In genomic region chr3:133097936-133098335, GRCm38 (mm10) we compare ENCODE assay signal across 11 mouse cellular contexts.
"Had no signal": no experiment of that assay in that cellular context is flagged by ENCODE, and none has a peak within 500 bp of the region (broad histone marks: within the 10 kb centered on the region; RNA-seq: fewer than 3 reads in every experiment).

No protein-coding gene starts in this region.

- DNase-seq: kidney, adult 8-10 months; kidney, postnatal 25 days; lung, postnatal 14 days; midbrain, embryonic 14.5 days; thymus, postnatal 25 days had no signal

- H3K27ac ChIP-seq: limb, embryonic 15.5 days; lung, embryonic 15.5 days; macrophage; neural tube, embryonic 12.5 days; stomach, postnatal 0 days had no signal

- H3K9ac ChIP-seq: limb, embryonic 15.5 days; lung, embryonic 15.5 days; neural tube, embryonic 12.5 days had no signal

- H3K4me1 ChIP-seq: limb, embryonic 15.5 days had no signal

- H3K9me3 ChIP-seq: limb, embryonic 15.5 days; lung, embryonic 15.5 days; neural tube, embryonic 12.5 days had no signal

- H3K27me3 ChIP-seq: limb, embryonic 15.5 days; lung, embryonic 15.5 days; neural tube, embryonic 12.5 days had no signal

- H3K4me2 ChIP-seq: limb, embryonic 15.5 days; lung, embryonic 15.5 days; neural tube, embryonic 12.5 days had no signal

- H3K4me3 ChIP-seq: limb, embryonic 15.5 days; lung, embryonic 15.5 days; neural tube, embryonic 12.5 days had no signal

- ATAC-seq: intestine, postnatal 0 days had no signal
